In genomic region chr10:18483658-18484057, GRCm38 (mm10) we compare ENCODE assay signal across 12 mouse cellular contexts.
"Had no signal": no experiment of that assay in that cellular context is flagged by ENCODE, and none has a peak within 500 bp of the region (broad histone marks: within the 10 kb centered on the region; RNA-seq: fewer than 3 reads in every experiment).

No protein-coding gene starts in this region.

- H3K36me3 ChIP-seq: liver, embryonic 13.5 days; lung, embryonic 15.5 days; midbrain, embryonic 15.5 days had no signal

- H3K4me1 ChIP-seq: liver, embryonic 13.5 days; megakaryocyte, embryonic 14.5 days had no signal

- H3K9me3 ChIP-seq: limb, embryonic 12.5 days; liver, embryonic 13.5 days; lung, embryonic 15.5 days; megakaryocyte, embryonic 14.5 days; midbrain, embryonic 15.5 days had no signal

- H3K27ac ChIP-seq: limb, embryonic 12.5 days; liver, embryonic 13.5 days; lung, embryonic 15.5 days; macrophage had no signal

- H3K9ac ChIP-seq: limb, embryonic 12.5 days; liver, embryonic 13.5 days; liver, postnatal 0 days; lung, embryonic 15.5 days; midbrain, embryonic 15.5 days had no signal

- H3K4me3 ChIP-seq: limb, embryonic 12.5 days; liver, embryonic 13.5 days; lung, embryonic 15.5 days; megakaryocyte, embryonic 14.5 days; midbrain, embryonic 15.5 days had no signal

- DNase-seq: liver; liver, embryonic 13.5 days; liver, postnatal 0 days; lung, postnatal 14 days; thymus, adult 18-20 months; thymus, postnatal 14 days had no signal

- H3K4me2 ChIP-seq: limb, embryonic 12.5 days; liver, embryonic 13.5 days; lung, embryonic 15.5 days; midbrain, embryonic 11.5 days; midbrain, embryonic 15.5 days had no signal

- H3K27me3 ChIP-seq: limb, embryonic 12.5 days; liver, embryonic 13.5 days; lung, embryonic 15.5 days; megakaryocyte, embryonic 14.5 days; midbrain, embryonic 15.5 days had no signal

- ATAC-seq: liver, postnatal 0 days; midbrain, embryonic 15.5 days had no signal
